Mouse (Mus musculus) heart, embryonic 14.5 days (tissue): Measurements from ENCODE around the gene Pld4. TPM values are rescaled to one million over a fixed set of nuclear protein-coding genes. Genes with fewer than 3 reads are reported as not detected.

Source experiments
- ATAC-seq: fragments of 200-750 bp; cut with Nextera tagmentation; 2 replicates; pipeline ENCODE4 v1.8.0; 2017; ENCODE audit warnings: low read depth, moderate TSS enrichment; ENCODE audit not compliant: insufficient number of reproducible peaks, insufficient read depth, low FRiP score
- H3K27ac ChIP-seq, 2 experiments: fragments of 200-500 bp in 1 of 2; fragments of 300-500 bp in 1 of 2; sonication (generic) in 1 of 2; replicated peaks in 1 of 2; 2 replicates each; pipeline ENCODE4 v1.5.1; 2012 to 2014; ENCODE audit warnings: low read depth in 2 of 2, low read length in 2 of 2, control low read depth in 1 of 2, mild to moderate bottlenecking in 1 of 2, mixed read lengths in 1 of 2; ENCODE audit not compliant: control insufficient read depth in 1 of 2, insufficient read depth in 1 of 2
- H3K27me3 ChIP-seq: fragments of 300-500 bp; sonication (generic); 2 replicates; pipeline ENCODE4 v1.6.1; 2014; ENCODE audit warnings: mild to moderate bottlenecking, low read length, control low read depth; ENCODE audit not compliant: control insufficient read depth, insufficient read depth
- H3K36me3 ChIP-seq: fragments of 300-500 bp; sonication (generic); 2 replicates; pipeline ENCODE4 v1.6.1; 2014; ENCODE audit warnings: mild to moderate bottlenecking, control low read depth, low read length, mixed read lengths; ENCODE audit not compliant: control insufficient read depth, insufficient read depth
- H3K4me1 ChIP-seq, 2 experiments: fragments of 200-500 bp in 1 of 2; fragments of 300-500 bp in 1 of 2; sonication (generic) in 1 of 2; 2 replicates each; pipeline ENCODE4 v1.6.1; 2012 to 2014; ENCODE audit warnings: low read length in 2 of 2, control low read depth in 1 of 2, mixed read lengths in 1 of 2; ENCODE audit not compliant: control insufficient read depth in 2 of 2, insufficient read depth in 2 of 2
- H3K4me2 ChIP-seq: fragments of 300-500 bp; sonication (generic); 2 replicates; pipeline ENCODE4 v1.6.1; 2014; ENCODE audit warnings: mild to moderate bottlenecking, low read length
- H3K4me3 ChIP-seq, 2 experiments: fragments of 200-500 bp in 1 of 2; fragments of 300-500 bp in 1 of 2; sonication (generic) in 1 of 2; 2 replicates each; pipeline ENCODE4 v1.5.1; 2012 to 2014; ENCODE audit warnings: low read length in 2 of 2, mild to moderate bottlenecking in 2 of 2, control low read depth in 1 of 2, low read depth in 1 of 2, moderate library complexity in 1 of 2; ENCODE audit not compliant: control insufficient read depth in 1 of 2, insufficient read depth in 1 of 2
- H3K9ac ChIP-seq: fragments of 300-500 bp; sonication (generic); 2 replicates; pipeline ENCODE4 v1.6.1; 2014; ENCODE audit warnings: mild to moderate bottlenecking, low read length
- H3K9me3 ChIP-seq: fragments of 300-500 bp; sonication (generic); 2 replicates; pipeline ENCODE4 v1.6.1; 2016; ENCODE audit warnings: low read length, control low read depth; ENCODE audit not compliant: control insufficient read depth
- WGBS: fragments of 180-500 bp; shearing (Covaris S2); extraction: QIAGEN DNeasy Blood & Tissue Kit; methylation state at CpG from one replicate; pipeline ENCODE4 v1.1.7; 2014; 5-methylcytosine and 5-hydroxymethylcytosine counted together
- polyA plus RNA-seq: library from polyadenylated mRNA; unstranded; fragments of >200 nt; fragmentation: Nextera tagmentation; extraction: Ambion mirVana; gene quantifications from 2 replicates; pipeline ENCODE4 v1.2.1, GENCODE M21; 2014

Gene Pld4
- 6.0 and 6.8 TPM in 2 replicates for polyA plus RNA-seq

GRCm38 (mm10) chr12:112760154-112760926 lies at the start of gene Pld4:
Gene Pld4, plus strand, starts transcription at chr12:112760655.
- ATAC-seq = no peak
- Histone ChIP-seq H3K9ac (no peak within 1 kb of the TSS), H3K4me1 (no peaks in the 10 kb centered on the region; a peak in 1 of 4 replicates), H3K36me3 (no peaks in the 10 kb centered on the region), H3K27ac (no peak within 1 kb of the TSS), H3K9me3 (no peaks in the 10 kb centered on the region), H3K4me2 (no peak within 1 kb of the TSS), H3K4me3 (no peak within 1 kb of the TSS), H3K27me3 (no peaks in the 10 kb centered on the region)
- WGBS = 42% methylated on average over 4 of the region's 4 CpGs

- 54% methylated on average over 3 of the region's 3 CpGs for WGBS
- no peaks in the 10 kb centered on the region for H3K36me3 ChIP-seq
Observed at GRCm38 (mm10) chr12:112713984-112714383, 46.5 kb upstream of the Pld4 start.

GRCm38 (mm10) chr12:112717140-112717539 lies 43.3 kb upstream of the Pld4 start:
- H3K36me3 ChIP-seq = no peaks in the 10 kb centered on the region
- ATAC-seq = no peak
- H3K9ac ChIP-seq = no peak overlapping the region
- 30% methylated on average over 7 of the region's 7 CpGs for WGBS
- no peaks in the 10 kb centered on the region for H3K9me3 ChIP-seq
- no peak overlapping the region for H3K4me2 ChIP-seq
- H3K27ac ChIP-seq = no peak overlapping the region
- peaks cover 5 to 13% of the 10 kb centered on the region in 2 experiments; a peak in 3 of 4 replicates for H3K4me1 ChIP-seq
- 0 out of 2 replicates have a peak, but pooled peaks cover 3% of the 10 kb centered on the region for H3K27me3 ChIP-seq
- no peak overlapping the region for H3K4me3 ChIP-seq

More at GRCm38 (mm10) chr12:112713984-112714383, 46.5 kb upstream of the Pld4 start:
- Histone ChIP-seq H3K9ac (no peak overlapping the region), H3K4me3 (no peak overlapping the region), H3K4me2 (no peak overlapping the region), H3K9me3 (no peaks in the 10 kb centered on the region), H3K27ac (no peak overlapping the region), H3K27me3 (0 out of 2 replicates have a peak, but pooled peaks cover 4% of the 10 kb centered on the region), H3K4me1 (peaks cover 4 to 8% of the 10 kb centered on the region in 2 experiments; a peak in 2 of 4 replicates)
- no peak for ATAC-seq

GRCm38 (mm10) chr12:112718995-112719394 lies 41.5 kb upstream of the Pld4 start:
- H3K4me3 ChIP-seq = no peak overlapping the region
- H3K9ac ChIP-seq = no peak overlapping the region
- peaks cover 5 to 11% of the 10 kb centered on the region in 2 experiments; a peak in 3 of 4 replicates for H3K4me1 ChIP-seq
- H3K27me3 ChIP-seq = 0 out of 2 replicates have a peak, but pooled peaks cover 3% of the 10 kb centered on the region
- WGBS = 57% methylated on average over 5 of the region's 5 CpGs
- no peaks in the 10 kb centered on the region for H3K9me3 ChIP-seq
- H3K4me2 ChIP-seq = no peak overlapping the region
- H3K36me3 ChIP-seq = no peaks in the 10 kb centered on the region
- ATAC-seq = no peak
- no peak overlapping the region for H3K27ac ChIP-seq

- H3K4me1 ChIP-seq = peaks cover 5 to 11% of the 10 kb centered on the region in 2 experiments; a peak in 3 of 4 replicates
- peak within 1 kb of the TSS; percentile 11 to 72; a peak in 3 of 4 replicates for H3K27ac ChIP-seq
- H3K4me2 ChIP-seq = peak within 1 kb of the TSS; percentile 99
- H3K36me3 ChIP-seq = no peaks in the 10 kb centered on the region
- no peak for ATAC-seq
- H3K9me3 ChIP-seq = no peaks in the 10 kb centered on the region
- peak within 1 kb of the TSS; percentile 82; the same call in 1 of the 2 replicates for H3K9ac ChIP-seq
- 0 out of 2 replicates have a peak, but pooled peaks cover 3% of the 10 kb centered on the region for H3K27me3 ChIP-seq
- WGBS = 69% methylated on average over 6 of the region's 6 CpGs
- peak within 1 kb of the TSS; percentile 67 to 70 for H3K4me3 ChIP-seq
Observed at GRCm38 (mm10) chr12:112720216-112720615, 40.2 kb upstream of the Pld4 start, which contains the start of gene Cep170b. Gene Cep170b, plus strand, starts transcription at chr12:112720455.

GRCm38 (mm10) chr12:112720890-112721423 lies 39.5 kb upstream of the Pld4 start:
- Histone ChIP-seq H3K4me1 (peaks cover 5 to 11% of the 10 kb centered on the region in 2 experiments; a peak in 3 of 4 replicates), H3K27ac (peak overlapping the region; percentile 11 to 72; a peak in 3 of 4 replicates), H3K27me3 (0 out of 2 replicates have a peak, but pooled peaks cover 3% of the 10 kb centered on the region), H3K9ac (peak overlapping the region; percentile 82; the same call in 1 of the 2 replicates), H3K4me3 (peak overlapping the region; percentile 67 to 70), H3K4me2 (peak overlapping the region; percentile 99), H3K36me3 (no peaks in the 10 kb centered on the region), H3K9me3 (no peaks in the 10 kb centered on the region)
- 35% methylated on average over 12 of the region's 12 CpGs for WGBS
- no peak for ATAC-seq

- 3% methylated on average over 38 of the region's 69 CpGs for WGBS
- H3K4me1 ChIP-seq = peaks cover 5 to 11% of the 10 kb centered on the region in 2 experiments; a peak in 3 of 4 replicates
- peak overlapping the region; percentile 82 for H3K9ac ChIP-seq
- no peaks in the 10 kb centered on the region for H3K36me3 ChIP-seq
- peak overlapping the region; percentile 99 for H3K4me2 ChIP-seq
- peak; percentile 47 for ATAC-seq
- H3K27me3 ChIP-seq = 0 out of 2 replicates have a peak, but pooled peaks cover 3% of the 10 kb centered on the region
- peak overlapping the region; percentile 11 to 72 for H3K27ac ChIP-seq
- H3K9me3 ChIP-seq = no peaks in the 10 kb centered on the region
- H3K4me3 ChIP-seq = peak overlapping the region; percentile 67 to 70
Observed at GRCm38 (mm10) chr12:112721424-112722239, 38.8 kb upstream of the Pld4 start.
